Mouse (Mus musculus) olfactory bulb, adult 2 months (tissue): Measurements from ENCODE around the gene Lmo7. TPM values are rescaled to one million over a fixed set of nuclear protein-coding genes. Genes with fewer than 3 reads are reported as not detected.

Source experiments
- H3K27ac ChIP-seq: fragments of 200-500 bp; 2 replicates; pipeline ENCODE4 v1.5.1; 2012; ENCODE audit warnings: low read depth, low read length; ENCODE audit not compliant: insufficient read depth
- H3K4me1 ChIP-seq: fragments of 200-500 bp; 2 replicates; pipeline ENCODE4 v1.6.1; 2012; ENCODE audit warnings: low read length; ENCODE audit not compliant: control insufficient read depth, insufficient read depth
- H3K4me3 ChIP-seq: fragments of 200-500 bp; 2 replicates; pipeline ENCODE4 v1.5.1; 2012; ENCODE audit warnings: mild to moderate bottlenecking, low read depth, low read length, moderate library complexity; ENCODE audit not compliant: insufficient read depth
- CTCF ChIP-seq: fragments of 200-500 bp; IDR thresholded peaks from 2 replicates; pipeline ENCODE4 v1.5.1; 2012; ENCODE audit warnings: low read depth, mild to moderate bottlenecking, low read length, moderate library complexity; ENCODE audit not compliant: insufficient read depth
- POLR2A ChIP-seq: fragments of 200-500 bp; IDR thresholded peaks from 2 replicates; pipeline ENCODE4 v1.6.1; 2012; ENCODE audit warnings: mild to moderate bottlenecking, low read depth, low read length, moderate library complexity; ENCODE audit not compliant: insufficient read depth
- WGBS: fragments of 180-500 bp; shearing (Covaris S2); methylation state at CpG from one replicate; pipeline ENCODE4 v1.1.7; 2018; 5-methylcytosine and 5-hydroxymethylcytosine counted together
- polyA plus RNA-seq: library from polyadenylated mRNA; stranded (reverse); fragments of >200 nt; gene quantifications from 2 replicates; pipeline ENCODE4 v1.2.4, GENCODE M21; 2012; ENCODE audit warnings: low replicate concordance; ENCODE audit not compliant: missing spikeins, insufficient read depth, insufficient read length

Lmo7 gene
- polyA plus RNA-seq, 1 experiment, result not detected

- 77% methylated on average over 8 of the region's 8 CpGs for WGBS
- TF ChIP-seq CTCF, result no peak
- TF ChIP-seq POLR2A, result no peak
- no peaks in the 10 kb centered on the region for H3K4me1 ChIP-seq
- H3K4me3 ChIP-seq, result no peak overlapping the region
- no peak overlapping the region for H3K27ac ChIP-seq
These were observed 148.7 kb downstream of the Lmo7 start for GRCm38 (mm10) chr14:101878346-101879049.

GRCm38 (mm10) chr14:101879050-101879694, 149.4 kb downstream of the Lmo7 start:
- H3K4me3 ChIP-seq, result no peak overlapping the region
- WGBS, result 45% methylated on average over 7 of the region's 7 CpGs
- H3K27ac ChIP-seq, result no peak overlapping the region
- H3K4me1 ChIP-seq, result no peaks in the 10 kb centered on the region
- TF ChIP-seq POLR2A, result no peak
- TF ChIP-seq CTCF, result no peak

- Histone ChIP-seq H3K4me1 (no peaks in the 10 kb centered on the region), H3K4me3 (no peak overlapping the region), H3K27ac (no peak overlapping the region)
- no peak for TF ChIP-seq POLR2A
- WGBS, result 58% methylated on average over 5 of the region's 5 CpGs
These were observed 153.2 kb downstream of the Lmo7 start for GRCm38 (mm10) chr14:101882966-101883365.

GRCm38 (mm10) chr14:101883787-101884186, 154.0 kb downstream of the Lmo7 start:
- no peak for TF ChIP-seq CTCF
- TF ChIP-seq POLR2A, result no peak
- H3K4me3 ChIP-seq, result no peak overlapping the region
- no peaks in the 10 kb centered on the region for H3K4me1 ChIP-seq
- WGBS, result 91% methylated on average over 6 of the region's 6 CpGs
- H3K27ac ChIP-seq, result no peak overlapping the region

GRCm38 (mm10) chr14:101886320-101886719, 156.6 kb downstream of the Lmo7 start:
- H3K27ac ChIP-seq, result no peak overlapping the region
- TF ChIP-seq POLR2A (no peak), CTCF (no peak)
- no peak overlapping the region for H3K4me3 ChIP-seq
- H3K4me1 ChIP-seq, result no peaks in the 10 kb centered on the region
- WGBS, result 97% methylated on average over 10 of the region's 10 CpGs

GRCm38 (mm10) chr14:101891903-101892448, 162.2 kb downstream of the Lmo7 start:
- H3K4me3 ChIP-seq, result no peak overlapping the region
- TF ChIP-seq CTCF (no peak), POLR2A (no peak)
- 95% methylated on average over 10 of the region's 10 CpGs for WGBS

GRCm38 (mm10) chr14:101892496-101892895, 162.7 kb downstream of the Lmo7 start:
- H3K4me3 ChIP-seq, result no peak overlapping the region
- no peak overlapping the region for H3K27ac ChIP-seq
- WGBS, result 81% methylated on average over 8 of the region's 8 CpGs
- no peaks in the 10 kb centered on the region for H3K4me1 ChIP-seq
- TF ChIP-seq CTCF (no peak), POLR2A (no peak)

More at GRCm38 (mm10) chr14:101891903-101892448, 162.2 kb downstream of the Lmo7 start:
- H3K4me1 ChIP-seq, result no peaks in the 10 kb centered on the region
- no peak overlapping the region for H3K27ac ChIP-seq

GRCm38 (mm10) chr14:101893215-101893614, 163.5 kb downstream of the Lmo7 start:
- 96% methylated on average over 6 of the region's 6 CpGs for WGBS
- Histone ChIP-seq H3K4me3 (no peak overlapping the region), H3K4me1 (no peaks in the 10 kb centered on the region), H3K27ac (no peak overlapping the region)
- TF ChIP-seq CTCF, result no peak
- no peak for TF ChIP-seq POLR2A

- peaks cover 3% of the 10 kb centered on the region; the same call in 1 of the 2 replicates for H3K4me1 ChIP-seq
- H3K4me3 ChIP-seq, result no peak overlapping the region
- TF ChIP-seq POLR2A, result no peak
- TF ChIP-seq CTCF, result no peak
- 90% methylated on average over 6 of the region's 6 CpGs for WGBS
- H3K27ac ChIP-seq, result no peak overlapping the region
These were observed 168.5 kb downstream of the Lmo7 start for GRCm38 (mm10) chr14:101898250-101898649.
